Mouse (Mus musculus) layer of hippocampus, adult 2 months (tissue): ENCODE results near the gene Fut1. TPM values are rescaled to one million over a fixed set of nuclear protein-coding genes. Genes with fewer than 3 reads are reported as not detected.
A peak's percentile ranks its signal among the peaks of the same experiment; 100 is the strongest.

ENCODE experiments used
- DNase-seq, 2 experiments: peaks; one replicate each; pipeline ENCODE4 v3.0.0; 2022; ENCODE audit warnings: low spot score in 2 of 2
- H3K27ac ChIP-seq: fragments of 200-600 bp; 2 replicates; pipeline ENCODE4 v1.8.1; 2022
- H3K4me3 ChIP-seq: fragments of 200-600 bp; 2 replicates; pipeline ENCODE4 v1.8.1; 2022; ENCODE audit warnings: mild to moderate bottlenecking
- CTCF ChIP-seq: fragments of 200-600 bp; conservative IDR thresholded peaks from 2 replicates; pipeline ENCODE4 v1.8.1; 2022; ENCODE audit warnings: antibody characterized with exemption, mild to moderate bottlenecking, moderate library complexity
- total RNA-seq, 2 experiments: library from RNA; stranded (reverse); gene quantifications; 2 replicates each; pipeline ENCODE4 v1.2.3; 2021

Gene Fut1
- total RNA-seq, 2 experiments from 2014 or later: not detected

DNA sequence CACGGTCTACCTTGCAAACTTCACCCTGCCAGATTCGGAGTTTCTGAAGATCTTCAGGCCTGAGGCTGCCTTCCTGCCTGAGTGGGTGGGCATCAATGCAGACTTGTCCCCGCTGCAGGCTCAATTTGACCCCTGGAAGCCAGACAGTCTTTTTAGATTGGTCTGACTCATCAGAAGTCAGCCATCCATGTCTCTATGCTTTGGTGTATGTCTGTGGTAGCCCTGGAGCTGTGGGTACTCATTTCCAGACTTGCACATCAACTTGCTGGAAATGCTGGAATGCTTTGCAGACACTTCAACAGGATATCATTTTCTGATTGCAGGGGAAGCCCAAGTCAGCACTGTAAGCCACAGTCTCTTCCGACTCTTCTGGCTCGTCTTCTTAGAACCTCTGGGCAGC, 2.5 kb downstream of the Fut1 start:
- TF ChIP-seq CTCF: no peak
- DNase-seq: no peak
- Histone ChIP-seq H3K4me3 (no peak overlapping the region), H3K27ac (no peak overlapping the region)

DNA sequence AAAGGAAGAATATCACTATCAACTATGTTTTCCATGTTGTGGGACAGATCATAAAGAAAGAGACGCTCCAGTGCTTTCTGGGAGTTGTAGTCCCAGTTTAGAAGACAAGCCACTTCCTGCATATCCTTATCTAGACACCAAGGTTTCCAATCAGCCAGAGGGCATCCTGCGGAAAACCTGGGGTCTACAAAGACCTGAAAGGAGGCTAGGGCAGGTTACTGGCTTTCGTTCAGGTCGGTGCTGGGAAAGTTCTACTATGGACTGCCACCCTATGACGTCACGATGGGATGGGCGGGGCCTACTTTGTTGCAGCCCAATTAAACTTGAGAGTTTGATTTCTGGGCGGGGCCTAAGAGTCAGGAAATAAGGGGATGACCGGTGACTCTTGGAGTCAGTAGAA, 4.4 kb downstream of the Fut1 start, which contains the start of gene Izumo1:
Gene Izumo1, plus strand, starts transcription at position 369 of the 400 bp plus-strand sequence.
- TF ChIP-seq CTCF: no peak
- H3K4me3 ChIP-seq: no peak within 1 kb of the TSS
- no peak for DNase-seq
- no peak within 1 kb of the TSS for H3K27ac ChIP-seq

GRCm38 (mm10) chr7:45623507-45623906, 6.4 kb downstream of the Fut1 start:
- DNase-seq: no peak

GRCm38 (mm10) chr7:45624718-45625117, 7.6 kb downstream of the Fut1 start:
- H3K27ac ChIP-seq: no peak overlapping the region
- no peak for DNase-seq
- no peak overlapping the region for H3K4me3 ChIP-seq
- TF ChIP-seq CTCF: no peak

More at GRCm38 (mm10) chr7:45623507-45623906, 6.4 kb downstream of the Fut1 start:
- Histone ChIP-seq H3K4me3 (no peak overlapping the region), H3K27ac (no peak overlapping the region)
- TF ChIP-seq CTCF: no peak

GRCm38 (mm10) chr7:45625481-45625880, 8.4 kb downstream of the Fut1 start:
- Histone ChIP-seq H3K4me3 (no peak overlapping the region), H3K27ac (no peak overlapping the region)
- no peak for TF ChIP-seq CTCF
- no peak for DNase-seq

GRCm38 (mm10) chr7:45626571-45627076, 9.5 kb downstream of the Fut1 start:
- H3K4me3 ChIP-seq: no peak overlapping the region
- DNase-seq: no peak
- TF ChIP-seq CTCF: no peak
- H3K27ac ChIP-seq: peak overlapping the region; percentile 46; the same call in 1 of the 2 replicates

DNA sequence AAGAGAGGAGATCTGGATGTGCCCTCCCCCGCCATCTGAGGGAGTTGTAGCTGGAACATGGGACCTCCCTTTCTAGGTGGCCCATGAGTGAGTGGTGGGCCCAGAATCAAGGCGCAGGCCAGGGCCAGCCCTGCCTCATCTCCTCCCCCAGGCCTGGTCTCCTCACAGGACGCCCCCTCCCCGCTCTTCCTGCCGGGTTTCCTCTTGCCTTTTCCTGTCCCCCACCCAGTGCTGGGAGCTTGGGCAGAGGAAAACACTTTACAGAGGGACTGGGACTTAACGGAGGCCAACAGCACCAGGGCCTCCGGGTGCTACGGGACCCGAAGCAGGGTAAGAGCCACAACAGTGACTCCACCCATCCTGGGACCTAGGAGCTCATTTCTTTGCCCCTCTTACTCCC, 10.2 kb downstream of the Fut1 start, which contains the start of gene Rasip1:
Gene Rasip1, plus strand, starts transcription at position 228 of the 400 bp plus-strand sequence.
- Histone ChIP-seq H3K4me3 (peak within 1 kb of the TSS; percentile 64), H3K27ac (peak within 1 kb of the TSS; percentile 87)
- no peak for DNase-seq
- no peak for TF ChIP-seq CTCF

DNA sequence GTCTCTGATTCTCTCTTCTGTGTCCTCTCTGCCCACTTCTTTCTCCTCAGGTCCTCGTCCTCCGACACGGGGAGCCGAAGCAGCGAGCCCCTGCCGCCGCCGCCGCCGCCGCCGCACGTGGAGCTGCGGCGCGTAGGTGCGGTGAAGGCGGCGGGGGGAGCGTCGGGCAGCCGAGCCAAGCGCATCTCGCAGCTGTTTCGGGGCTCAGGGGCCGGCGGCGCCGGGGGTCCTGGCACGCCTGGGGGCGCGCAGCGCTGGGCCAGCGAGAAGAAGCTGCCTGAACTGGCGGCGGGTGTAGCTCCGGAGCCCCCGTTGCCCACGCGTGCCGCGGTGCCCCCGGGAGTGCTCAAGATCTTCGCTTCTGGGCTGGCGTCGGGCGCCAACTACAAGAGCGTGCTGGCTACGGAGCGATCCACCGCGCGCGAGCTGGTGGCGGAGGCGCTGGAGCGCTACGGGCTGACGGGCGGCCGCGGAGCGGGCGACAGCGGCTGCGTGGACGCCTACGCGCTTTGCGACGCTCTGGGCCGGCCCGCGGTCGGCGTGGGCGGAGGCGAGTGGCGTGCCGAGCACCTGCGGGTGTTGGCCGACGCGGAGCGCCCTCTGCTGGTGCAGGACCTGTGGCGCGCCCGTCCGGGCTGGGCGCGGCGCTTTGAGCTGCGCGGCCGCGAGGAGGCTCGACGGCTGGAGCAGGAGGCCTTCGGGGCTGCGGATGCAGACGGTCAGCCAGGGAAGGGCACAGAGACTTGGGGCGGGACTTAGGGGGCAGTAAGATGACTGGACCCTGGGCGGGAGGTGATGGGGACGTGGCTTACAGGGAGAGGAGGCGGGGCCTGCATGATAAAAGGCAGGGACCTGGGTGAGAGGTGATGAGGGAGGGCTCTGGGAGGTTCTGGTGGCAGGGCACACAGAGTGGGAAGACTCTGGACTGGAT, 11.5 kb downstream of the Fut1 start:
- peak; percentile 91 for TF ChIP-seq CTCF
- DNase-seq: peak; percentile 70 to 79
- H3K27ac ChIP-seq: peak overlapping the region; percentile 87

GRCm38 (mm10) chr7:45630064-45630907, 13.2 kb downstream of the Fut1 start:
- Histone ChIP-seq H3K27ac (no peak overlapping the region), H3K4me3 (no peak overlapping the region)
- no peak for DNase-seq
- TF ChIP-seq CTCF: no peak

More for the DNA sequence above, 11.5 kb downstream of the Fut1 start:
- peak overlapping the region; percentile 64 for H3K4me3 ChIP-seq

GRCm38 (mm10) chr7:45632499-45632898, 15.4 kb downstream of the Fut1 start:
- TF ChIP-seq CTCF: peak; percentile 66
- no peak for DNase-seq
- H3K27ac ChIP-seq: peak overlapping the region; percentile 43; the same call in 1 of the 2 replicates
- peak overlapping the region; percentile 36 for H3K4me3 ChIP-seq

- no peak for TF ChIP-seq CTCF
- no peak for DNase-seq
- no peak overlapping the region for H3K27ac ChIP-seq
- H3K4me3 ChIP-seq: no peak overlapping the region
These were observed 18.0 kb downstream of the Fut1 start for GRCm38 (mm10) chr7:45634946-45635681.
